Mouse (Mus musculus): ENCODE data around the gene Hnrnpdl. TPM values are rescaled to one million over a fixed set of nuclear protein-coding genes. Genes with fewer than 3 reads are reported as not detected.

Gene Hnrnpdl
- total and polyA plus RNA-seq, 3 experiments: 75.6 to 207 (median 165) TPM

- Histone ChIP-seq H3K9ac (ENCODE audit: insufficient read depth, low read depth) (no peak overlapping the region), H3K27ac (ENCODE audit: insufficient read depth, low read depth) (no peak overlapping the region), H3K9me3 (replicated peaks; ENCODE audit: low read length) (no peaks in the 10 kb centered on the region), H3K79me2 (replicated peaks; ENCODE audit: control insufficient read depth, extremely low read depth, insufficient read depth, poor library complexity, severe bottlenecking) (no peaks in the 10 kb centered on the region), H3K4me2 (ENCODE audit: insufficient read depth, low read depth, poor library complexity, severe bottlenecking) (no peak overlapping the region), H3K4me3 (replicated peaks in 1 of 3; ENCODE audit: low read depth in 2 of 3, low read length in 2 of 3, poor library complexity in 1 of 3) (no peak overlapping the region), H3K27me3 (replicated peaks) (no peaks in the 10 kb centered on the region), H3K4me1 (ENCODE audit: control insufficient read depth in 1 of 2, insufficient read depth in 2 of 2) (peaks cover 0 to 2% of the 10 kb centered on the region in 2 experiments; a peak in 2 of 4 replicates), H3K36me3 (replicated peaks in 1 of 2; ENCODE audit: control insufficient read depth in 1 of 2, insufficient read depth in 1 of 2, low read length in 1 of 2) (peaks cover 20 to 89% of the 10 kb centered on the region in 2 experiments)
- no peak for TF ChIP-seq RCOR1 (conservative IDR thresholded peaks at IDR 0.05; ENCODE audit: low read depth, low read length)
- no peak for TF ChIP-seq POLR2AphosphoS2 (IDR thresholded peaks at IDR 0.05; ENCODE audit: low read depth, low read length)
- in situ Hi-C loops (cut with MboI; ENCODE audit: low pct_ligation_motif_present, low pct_unique_long_range_greater_than_20kb, low sequenced_read_pairs): no loop called here
- dilution Hi-C loops (cut with MboI; ENCODE audit: extremely low pct_ligation_motif_present, extremely low pct_unique_long_range_greater_than_20kb, low sequenced_read_pairs): no loop called here
- no peak for DNase-seq (ENCODE audit: extremely low read depth)
Observed at GRCm38 (mm10) chr5:100071541-100071940, 32.1 kb upstream of the Hnrnpdl start.

DNA sequence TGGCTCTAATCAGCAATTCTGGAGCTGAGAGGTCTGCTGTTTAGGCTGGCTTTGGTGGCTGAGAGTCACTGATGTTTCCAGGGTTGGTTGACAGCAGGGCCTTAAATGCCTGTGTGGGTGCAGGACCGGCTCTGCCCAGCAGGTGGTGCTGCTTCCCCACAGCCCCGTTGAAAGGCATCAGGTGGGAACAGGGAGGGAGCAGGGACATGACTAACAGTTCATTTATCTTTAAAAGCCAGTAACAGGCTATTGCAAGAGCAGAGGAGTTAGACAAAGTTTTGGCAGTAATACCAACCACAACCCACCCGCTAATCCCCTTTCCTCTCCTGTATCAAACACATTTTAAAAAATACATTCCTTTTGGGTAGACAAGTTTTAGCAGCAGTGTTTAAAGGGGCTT is 30.8 kb upstream of the Hnrnpdl start:
- no peak overlapping the region for H3K4me2 ChIP-seq (ENCODE audit: insufficient read depth, low read depth, poor library complexity, severe bottlenecking)
- no peak overlapping the region for H3K4me3 ChIP-seq (replicated peaks in 1 of 3; ENCODE audit: low read depth in 2 of 3, low read length in 2 of 3, poor library complexity in 1 of 3)
- peaks cover 26 to 92% of the 10 kb centered on the region in 2 experiments for H3K36me3 ChIP-seq (replicated peaks in 1 of 2; ENCODE audit: control insufficient read depth in 1 of 2, insufficient read depth in 1 of 2, low read length in 1 of 2)
- in situ Hi-C loops (cut with MboI; ENCODE audit: low pct_ligation_motif_present, low pct_unique_long_range_greater_than_20kb, low sequenced_read_pairs) (no loop called here), dilution Hi-C loops (cut with MboI; ENCODE audit: extremely low pct_ligation_motif_present, extremely low pct_unique_long_range_greater_than_20kb, low sequenced_read_pairs) (no loop called here)
- peak; percentile 69 for DNase-seq (ENCODE audit: extremely low read depth)
- TF ChIP-seq POLR2A (IDR thresholded peaks at IDR 0.05; ENCODE audit: low read depth, low read length): no peak
- no peak for TF ChIP-seq JUND (conservative IDR thresholded peaks at IDR 0.05; ENCODE audit: low read depth, low read length)
- no peak for TF ChIP-seq ELF1 (IDR thresholded peaks at IDR 0.05; ENCODE audit: low read depth, low read length)
- TF ChIP-seq TCF12 (IDR thresholded peaks at IDR 0.05; ENCODE audit: low read depth, low read length): no peak
- no peak for TF ChIP-seq USF1 (IDR thresholded peaks at IDR 0.05; ENCODE audit: low read depth, low read length)
- TF ChIP-seq JUN (IDR thresholded peaks at IDR 0.05; ENCODE audit: insufficient read depth, low read depth, low read length): no peak
- no peak for TF ChIP-seq HCFC1 (IDR thresholded peaks at IDR 0.05; ENCODE audit: low read depth, low read length)
- TF ChIP-seq KAT2A (IDR thresholded peaks at IDR 0.05; ENCODE audit: insufficient replicate concordance, low read length): no peak
- no peak for TF ChIP-seq RCOR1 (conservative IDR thresholded peaks at IDR 0.05; ENCODE audit: low read depth, low read length)
- no peak for TF ChIP-seq UBTF (IDR thresholded peaks at IDR 0.05; ENCODE audit: low read depth, low read length)
- no peak for TF ChIP-seq ZC3H11A (IDR thresholded peaks at IDR 0.05; ENCODE audit: low read depth, low read length)
- TF ChIP-seq MEF2A (IDR thresholded peaks at IDR 0.05; ENCODE audit: borderline replicate concordance, low read depth, low read length): no peak
- no peak for TF ChIP-seq SIN3A (IDR thresholded peaks at IDR 0.05; ENCODE audit: low read length)
- no peak for TF ChIP-seq EP300 (IDR thresholded peaks at IDR 0.05; ENCODE audit: low read length)
- TF ChIP-seq TBP (conservative IDR thresholded peaks at IDR 0.05; ENCODE audit: low read depth, low read length): no peak
- no peak for TF ChIP-seq BHLHE40 (IDR thresholded peaks at IDR 0.05; ENCODE audit: low read depth, low read length)
- no peak for TF ChIP-seq USF2 (conservative IDR thresholded peaks at IDR 0.05; ENCODE audit: low read depth, low read length)
- peak; percentile 77 for TF ChIP-seq SMC3 (IDR thresholded peaks at IDR 0.05; ENCODE audit: low read depth, low read length)
- TF ChIP-seq CHD2 (IDR thresholded peaks at IDR 0.05; ENCODE audit: low read length): no peak
- no peak for TF ChIP-seq GABPA (IDR thresholded peaks at IDR 0.05; ENCODE audit: insufficient replicate concordance, low read depth, low read length)
- TF ChIP-seq ZKSCAN1 (IDR thresholded peaks at IDR 0.05; ENCODE audit: borderline replicate concordance, low read depth, low read length): no peak
- no peak for TF ChIP-seq MAX (IDR thresholded peaks at IDR 0.05; ENCODE audit: low read length)
- no peak for TF ChIP-seq ZMIZ1 (IDR thresholded peaks at IDR 0.05; ENCODE audit: low read depth, low read length)
- no peak for TF ChIP-seq ZNF384 (IDR thresholded peaks at IDR 0.05; ENCODE audit: low read depth, low read length)
- no peak for TF ChIP-seq MAZ (IDR thresholded peaks at IDR 0.05; ENCODE audit: low read depth, low read length)
- no peak for TF ChIP-seq MYC (IDR thresholded peaks at IDR 0.05; ENCODE audit: low read depth, low read length)
- peak; percentile 85 to 92 for TF ChIP-seq CTCF (conservative IDR thresholded peaks at IDR 0.05 in 1 of 2, IDR thresholded peaks at IDR 0.05 in 1 of 2; ENCODE audit: low read depth in 2 of 2, low read length in 2 of 2)
- no peak for TF ChIP-seq PAX5 (IDR thresholded peaks at IDR 0.05; ENCODE audit: low read length)
- TF ChIP-seq ETS1 (conservative IDR thresholded peaks at IDR 0.05; ENCODE audit: low read depth, low read length): no peak
- peak; percentile 83 for TF ChIP-seq RAD21 (IDR thresholded peaks at IDR 0.05; ENCODE audit: low read depth, low read length)
- no peak; the same call in 1 of the 2 replicates for TF ChIP-seq NELFE (IDR thresholded peaks at IDR 0.05; ENCODE audit: low read depth, low read length)
- TF ChIP-seq CHD1 (IDR thresholded peaks at IDR 0.05; ENCODE audit: low read depth, low read length): no peak
- TF ChIP-seq E2F4 (IDR thresholded peaks at IDR 0.05; ENCODE audit: insufficient replicate concordance, low read depth, low read length): no peak
- TF ChIP-seq IRF4 (IDR thresholded peaks at IDR 0.05; ENCODE audit: low read depth, low read length): peak; percentile 42; the same call in 1 of the 2 replicates
- no peaks in the 10 kb centered on the region for H3K9me3 ChIP-seq (replicated peaks; ENCODE audit: low read length)
- H3K27me3 ChIP-seq (replicated peaks): no peaks in the 10 kb centered on the region
- H3K27ac ChIP-seq (ENCODE audit: insufficient read depth, low read depth): no peak overlapping the region
- H3K4me1 ChIP-seq (ENCODE audit: control insufficient read depth in 1 of 2, insufficient read depth in 2 of 2): peaks cover 0 to 7% of the 10 kb centered on the region in 2 experiments; a peak in 2 of 4 replicates
- no peaks in the 10 kb centered on the region for H3K79me2 ChIP-seq (replicated peaks; ENCODE audit: control insufficient read depth, extremely low read depth, insufficient read depth, poor library complexity, severe bottlenecking)
- no peak overlapping the region for H3K9ac ChIP-seq (ENCODE audit: insufficient read depth, low read depth)

Measured in CH12.LX (cell line).